Mouse (Mus musculus): ENCODE measurements around the gene Hrnr. TPM values are rescaled to one million over a fixed set of nuclear protein-coding genes. Genes with fewer than 3 reads are reported as not detected.

Hrnr gene
- polyA plus RNA-seq (2016; fragmentation: Nextera tagmentation; extraction: Ambion mirVana), result not detected in 2 replicates

GRCm38 (mm10) chr3:93319449-93319848 lies at the start of gene Hrnr:
Gene Hrnr, plus strand, starts transcription at chr3:93319749.
- ATAC-seq (ENCODE audit: insufficient number of reproducible peaks, low FRiP score), result no peak
- no peaks in the 10 kb centered on the region for H3K4me1 ChIP-seq (replicated peaks)
- WGBS, result 60% methylated on average over 2 of the region's 2 CpGs

GRCm38 (mm10) chr3:93273223-93273622 lies 46.3 kb upstream of the Hrnr start, which contains the start of gene Flg:
Gene Flg, plus strand, starts transcription at chr3:93273523.
- H3K9ac ChIP-seq, result no peak within 1 kb of the TSS
- H3K4me3 ChIP-seq, result no peak within 1 kb of the TSS
- H3K4me1 ChIP-seq (replicated peaks), result no peaks in the 10 kb centered on the region
- no peak within 1 kb of the TSS for H3K27ac ChIP-seq (ENCODE audit: poor library complexity, severe bottlenecking)
- no peak within 1 kb of the TSS for H3K4me2 ChIP-seq
- no peaks in the 10 kb centered on the region for H3K27me3 ChIP-seq (replicated peaks)
- no peaks in the 10 kb centered on the region for H3K36me3 ChIP-seq
- H3K9me3 ChIP-seq (replicated peaks), result no peaks in the 10 kb centered on the region
- 74% methylated on average over 2 of the region's 2 CpGs for WGBS
- no peak for ATAC-seq (ENCODE audit: insufficient number of reproducible peaks, low FRiP score)

More at GRCm38 (mm10) chr3:93319449-93319848, at the start of gene Hrnr:
- no peak within 1 kb of the TSS for H3K4me3 ChIP-seq
- H3K27ac ChIP-seq (ENCODE audit: poor library complexity, severe bottlenecking), result no peak within 1 kb of the TSS
- H3K36me3 ChIP-seq, result no peaks in the 10 kb centered on the region
- no peaks in the 10 kb centered on the region for H3K9me3 ChIP-seq (replicated peaks)
- H3K4me2 ChIP-seq, result no peak within 1 kb of the TSS
- no peaks in the 10 kb centered on the region for H3K27me3 ChIP-seq (replicated peaks)
- H3K9ac ChIP-seq, result no peak within 1 kb of the TSS

- no peaks in the 10 kb centered on the region for H3K27me3 ChIP-seq (replicated peaks)
- no peak overlapping the region for H3K4me3 ChIP-seq
- H3K36me3 ChIP-seq, result no peaks in the 10 kb centered on the region
- H3K4me2 ChIP-seq, result no peak overlapping the region
- no peak for ATAC-seq (ENCODE audit: insufficient number of reproducible peaks, low FRiP score)
- WGBS, result 69% methylated on average over 2 of the region's 2 CpGs
- H3K9me3 ChIP-seq (replicated peaks), result no peaks in the 10 kb centered on the region
- H3K4me1 ChIP-seq (replicated peaks), result no peaks in the 10 kb centered on the region
- no peak overlapping the region for H3K27ac ChIP-seq (ENCODE audit: poor library complexity, severe bottlenecking)
- no peak overlapping the region for H3K9ac ChIP-seq
Observed at GRCm38 (mm10) chr3:93297542-93297941, 22.0 kb upstream of the Hrnr start.

GRCm38 (mm10) chr3:93299832-93300231 lies 19.7 kb upstream of the Hrnr start:
- no peak overlapping the region for H3K27ac ChIP-seq (ENCODE audit: poor library complexity, severe bottlenecking)
- H3K4me2 ChIP-seq, result no peak overlapping the region
- H3K9ac ChIP-seq, result no peak overlapping the region
- no peaks in the 10 kb centered on the region for H3K4me1 ChIP-seq (replicated peaks)
- H3K27me3 ChIP-seq (replicated peaks), result no peaks in the 10 kb centered on the region
- 77% methylated on average over 6 of the region's 6 CpGs for WGBS
- H3K9me3 ChIP-seq (replicated peaks), result no peaks in the 10 kb centered on the region
- no peak for ATAC-seq (ENCODE audit: insufficient number of reproducible peaks, low FRiP score)
- H3K36me3 ChIP-seq, result no peaks in the 10 kb centered on the region
- no peak overlapping the region for H3K4me3 ChIP-seq

GRCm38 (mm10) chr3:93301896-93302295 lies 17.7 kb upstream of the Hrnr start:
- Histone ChIP-seq H3K4me2 (no peak overlapping the region), H3K4me1 (replicated peaks) (no peaks in the 10 kb centered on the region), H3K27ac (ENCODE audit: poor library complexity, severe bottlenecking) (no peak overlapping the region), H3K9me3 (replicated peaks) (no peaks in the 10 kb centered on the region), H3K9ac (no peak overlapping the region), H3K4me3 (no peak overlapping the region), H3K27me3 (replicated peaks) (no peaks in the 10 kb centered on the region), H3K36me3 (no peaks in the 10 kb centered on the region)
- WGBS, result 70% methylated on average over 3 of the region's 3 CpGs
- ATAC-seq (ENCODE audit: insufficient number of reproducible peaks, low FRiP score), result no peak

GRCm38 (mm10) chr3:93306142-93306541 lies 13.4 kb upstream of the Hrnr start:
- Histone ChIP-seq H3K36me3 (no peaks in the 10 kb centered on the region), H3K9me3 (replicated peaks) (no peaks in the 10 kb centered on the region), H3K4me1 (replicated peaks) (no peaks in the 10 kb centered on the region), H3K4me3 (no peak overlapping the region), H3K27me3 (replicated peaks) (no peaks in the 10 kb centered on the region), H3K27ac (ENCODE audit: poor library complexity, severe bottlenecking) (no peak overlapping the region), H3K9ac (no peak overlapping the region), H3K4me2 (no peak overlapping the region)
- 74% methylated on average over 2 of the region's 2 CpGs for WGBS
- ATAC-seq (ENCODE audit: insufficient number of reproducible peaks, low FRiP score), result no peak

GRCm38 (mm10) chr3:93311371-93311770 lies 8.2 kb upstream of the Hrnr start:
- Histone ChIP-seq H3K9ac (no peak overlapping the region), H3K36me3 (no peaks in the 10 kb centered on the region), H3K4me1 (replicated peaks) (no peaks in the 10 kb centered on the region), H3K27me3 (replicated peaks) (no peaks in the 10 kb centered on the region), H3K4me2 (no peak overlapping the region), H3K4me3 (no peak overlapping the region), H3K27ac (ENCODE audit: poor library complexity, severe bottlenecking) (no peak overlapping the region), H3K9me3 (replicated peaks) (no peaks in the 10 kb centered on the region)
- no peak for ATAC-seq (ENCODE audit: insufficient number of reproducible peaks, low FRiP score)
- WGBS, result 66% methylated on average over 3 of the region's 3 CpGs

- Histone ChIP-seq H3K4me2 (no peak overlapping the region), H3K9ac (no peak overlapping the region), H3K27ac (ENCODE audit: poor library complexity, severe bottlenecking) (no peak overlapping the region), H3K36me3 (no peaks in the 10 kb centered on the region), H3K4me1 (replicated peaks) (no peaks in the 10 kb centered on the region), H3K9me3 (replicated peaks) (no peaks in the 10 kb centered on the region), H3K4me3 (no peak overlapping the region), H3K27me3 (replicated peaks) (no peaks in the 10 kb centered on the region)
- WGBS, result 75% methylated on average over 1 of the region's 1 CpGs
- ATAC-seq (ENCODE audit: insufficient number of reproducible peaks, low FRiP score), result no peak
Observed at GRCm38 (mm10) chr3:93314388-93314787, 5.2 kb upstream of the Hrnr start.

GRCm38 (mm10) chr3:93337749-93338148 lies 18.2 kb downstream of the Hrnr start:
- no peak overlapping the region for H3K27ac ChIP-seq (ENCODE audit: poor library complexity, severe bottlenecking)
- no peak overlapping the region for H3K4me3 ChIP-seq
- H3K4me1 ChIP-seq (replicated peaks), result no peaks in the 10 kb centered on the region
- ATAC-seq (ENCODE audit: insufficient number of reproducible peaks, low FRiP score), result no peak
- no peaks in the 10 kb centered on the region for H3K9me3 ChIP-seq (replicated peaks)
- H3K4me2 ChIP-seq, result no peak overlapping the region
- H3K36me3 ChIP-seq, result no peaks in the 10 kb centered on the region
- no peak overlapping the region for H3K9ac ChIP-seq
- no peaks in the 10 kb centered on the region for H3K27me3 ChIP-seq (replicated peaks)

- no peak for ATAC-seq (ENCODE audit: insufficient number of reproducible peaks, low FRiP score)
- H3K27me3 ChIP-seq (replicated peaks), result no peaks in the 10 kb centered on the region
- no peaks in the 10 kb centered on the region for H3K9me3 ChIP-seq (replicated peaks)
- H3K36me3 ChIP-seq, result no peaks in the 10 kb centered on the region
- H3K4me3 ChIP-seq, result no peak overlapping the region
- H3K4me1 ChIP-seq (replicated peaks), result no peaks in the 10 kb centered on the region
- H3K27ac ChIP-seq (ENCODE audit: poor library complexity, severe bottlenecking), result no peak overlapping the region
- H3K9ac ChIP-seq, result no peak overlapping the region
- WGBS, result 80% methylated on average over 4 of the region's 4 CpGs
- no peak overlapping the region for H3K4me2 ChIP-seq
Observed at GRCm38 (mm10) chr3:93340021-93340420, 20.5 kb downstream of the Hrnr start.

- no peaks in the 10 kb centered on the region for H3K36me3 ChIP-seq
- no peaks in the 10 kb centered on the region for H3K27me3 ChIP-seq (replicated peaks)
- H3K4me1 ChIP-seq (replicated peaks), result no peaks in the 10 kb centered on the region
- H3K9ac ChIP-seq, result no peak overlapping the region
- no peaks in the 10 kb centered on the region for H3K9me3 ChIP-seq (replicated peaks)
- WGBS, result 68% methylated on average over 2 of the region's 2 CpGs
- no peak overlapping the region for H3K27ac ChIP-seq (ENCODE audit: poor library complexity, severe bottlenecking)
- no peak for ATAC-seq (ENCODE audit: insufficient number of reproducible peaks, low FRiP score)
- H3K4me3 ChIP-seq, result no peak overlapping the region
- H3K4me2 ChIP-seq, result no peak overlapping the region
Observed at GRCm38 (mm10) chr3:93346896-93347295, 27.3 kb downstream of the Hrnr start.

- H3K4me1 ChIP-seq (replicated peaks), result no peaks in the 10 kb centered on the region
- no peak overlapping the region for H3K4me3 ChIP-seq
- ATAC-seq (ENCODE audit: insufficient number of reproducible peaks, low FRiP score), result no peak
- H3K9me3 ChIP-seq (replicated peaks), result no peaks in the 10 kb centered on the region
- H3K9ac ChIP-seq, result no peak overlapping the region
- no peak overlapping the region for H3K27ac ChIP-seq (ENCODE audit: poor library complexity, severe bottlenecking)
- no peaks in the 10 kb centered on the region for H3K36me3 ChIP-seq
- peaks cover 3% of the 10 kb centered on the region; the same call in 1 of the 2 replicates for H3K27me3 ChIP-seq (replicated peaks)
- 20% methylated on average over 7 of the region's 7 CpGs for WGBS
- no peak overlapping the region for H3K4me2 ChIP-seq
Observed at GRCm38 (mm10) chr3:93360045-93360444, 40.5 kb downstream of the Hrnr start.

Measured in heart, embryonic 12.5 days (tissue).